Mouse (Mus musculus) neural tube, embryonic 15.5 days (tissue): ENCODE results near the gene Tcf19. TPM values are rescaled to one million over a fixed set of nuclear protein-coding genes. Genes with fewer than 3 reads are reported as not detected.
"Not testable (repeated sequence)": the region's sequence is repeated elsewhere in the genome, so short reads cannot be mapped to it uniquely, and the experiment has no call there.

Source experiments
- ATAC-seq: fragments of 200-750 bp; cut with Nextera tagmentation; 2 replicates; pipeline ENCODE4 v1.8.0; 2017; ENCODE audit warnings: mild to moderate bottlenecking, moderate TSS enrichment, moderate library complexity; ENCODE audit not compliant: low FRiP score
- H3K27ac ChIP-seq: fragments of 300-500 bp; sonication (generic); replicated peaks from 2 replicates; pipeline ENCODE4 v1.5.1; 2015; ENCODE audit warnings: mild to moderate bottlenecking, inconsistent platforms
- H3K27me3 ChIP-seq: fragments of 300-500 bp; sonication (generic); replicated peaks from 2 replicates; pipeline ENCODE4 v1.6.1; 2015; ENCODE audit warnings: inconsistent platforms
- H3K36me3 ChIP-seq: fragments of 300-500 bp; sonication (generic); 2 replicates; pipeline ENCODE4 v1.6.1; 2015; ENCODE audit warnings: inconsistent platforms
- H3K4me1 ChIP-seq: fragments of 300-500 bp; sonication (generic); 2 replicates; pipeline ENCODE4 v1.6.1; 2015; ENCODE audit warnings: inconsistent platforms
- H3K4me2 ChIP-seq: fragments of 300-500 bp; sonication (generic); 2 replicates; pipeline ENCODE4 v1.6.1; 2015; ENCODE audit warnings: inconsistent platforms, mild to moderate bottlenecking, moderate library complexity
- H3K4me3 ChIP-seq: fragments of 300-500 bp; sonication (generic); replicated peaks from 2 replicates; pipeline ENCODE4 v1.5.1; 2015; ENCODE audit warnings: mild to moderate bottlenecking, inconsistent platforms
- H3K9ac ChIP-seq: fragments of 300-500 bp; sonication (generic); replicated peaks from 2 replicates; pipeline ENCODE4 v1.6.1; 2015; ENCODE audit warnings: mild to moderate bottlenecking, inconsistent platforms
- H3K9me3 ChIP-seq: fragments of 300-500 bp; sonication (generic); replicated peaks from 2 replicates; pipeline ENCODE4 v1.6.1; 2016; ENCODE audit warnings: inconsistent platforms
- WGBS: fragments of 180-500 bp; shearing (Covaris S2); methylation state at CpG from one replicate; pipeline ENCODE4 v1.1.7; 2015; ENCODE audit warnings: mixed read lengths; 5-methylcytosine and 5-hydroxymethylcytosine counted together
- polyA plus RNA-seq: library from polyadenylated mRNA; unstranded; fragments of >200 nt; fragmentation: Nextera tagmentation; extraction: Ambion mirVana; gene quantifications from 2 replicates; pipeline ENCODE4 v1.2.1, GENCODE M21; 2015

The Tcf19 gene
- polyA plus RNA-seq, 1 experiment from 2014 or later, result 14.4 TPM

- no peaks in the 10 kb centered on the region for H3K36me3 ChIP-seq
- H3K27me3 ChIP-seq, result peaks cover 27% of the 10 kb centered on the region
- WGBS, result 1% methylated on average over 80 of the region's 80 CpGs
- H3K27ac ChIP-seq, result no peak within 1 kb of the TSS
- 0 out of 2 replicates have a peak within 1 kb of the TSS, but pooled peaks have one; percentile 7 for H3K9ac ChIP-seq
- peak within 1 kb of the TSS; percentile 69 for H3K4me2 ChIP-seq
- peaks cover 12% of the 10 kb centered on the region for H3K4me1 ChIP-seq
- ATAC-seq, result no peak
- no peaks in the 10 kb centered on the region for H3K9me3 ChIP-seq
- H3K4me3 ChIP-seq, result peak within 1 kb of the TSS; percentile 42
Observed at GRCm38 (mm10) chr17:35469842-35470751, 46.5 kb downstream of the Tcf19 start, which contains the start of gene H2-Q10. TSS of gene H2-Q10 (plus strand) at chr17:35470089.

- 64% methylated on average over 3 of the region's 3 CpGs for WGBS
- not testable (repeated sequence) for H3K4me3 ChIP-seq, H3K36me3 ChIP-seq, H3K9ac ChIP-seq, H3K9me3 ChIP-seq, ATAC-seq, H3K4me2 ChIP-seq, H3K27ac ChIP-seq
- peaks cover 27% of the 10 kb centered on the region for H3K27me3 ChIP-seq
- H3K4me1 ChIP-seq, result peaks cover 12% of the 10 kb centered on the region
Observed at GRCm38 (mm10) chr17:35468936-35469335, 47.7 kb downstream of the Tcf19 start.

- not testable (repeated sequence) for H3K9ac ChIP-seq, H3K4me3 ChIP-seq, H3K4me2 ChIP-seq, H3K9me3 ChIP-seq, ATAC-seq, H3K36me3 ChIP-seq, H3K27ac ChIP-seq
- H3K4me1 ChIP-seq, result peaks cover 10% of the 10 kb centered on the region
- 9% methylated on average over 8 of the region's 8 CpGs for WGBS
- peaks cover 24% of the 10 kb centered on the region for H3K27me3 ChIP-seq
Observed at GRCm38 (mm10) chr17:35465651-35466050, 51.0 kb downstream of the Tcf19 start.

Other genes with a start within 250 kb of the Tcf19 start
- 0.09 and 0.14 TPM in 2 replicates for gene H2-Q1, start 196.4 kb downstream of the Tcf19 start, polyA plus RNA-seq
- 3.1 and 3.9 TPM in 2 replicates for gene H2-Q2, start 174.6 kb downstream of the Tcf19 start, polyA plus RNA-seq
- gene H2-Q4, start 137.2 kb downstream of the Tcf19 start, polyA plus RNA-seq, result 1.7 and 3.7 TPM in 2 replicates
- gene H2-Q6, start 92.0 kb downstream of the Tcf19 start, polyA plus RNA-seq, result 0.95 and 3.7 TPM in 2 replicates
- gene H2-Q7, start 77.7 kb downstream of the Tcf19 start, polyA plus RNA-seq, result 5.6 and 12.6 TPM in 2 replicates
- 0.36 and 0.79 TPM in 2 replicates for gene H2-Q10, start 46.7 kb downstream of the Tcf19 start, polyA plus RNA-seq
- gene Pou5f1, start 10.8 kb downstream of the Tcf19 start, polyA plus RNA-seq, result not detected in 2 replicates
- gene Cchcr1, start 276 bp upstream of the Tcf19 start, polyA plus RNA-seq, result 5.1 and 7.9 TPM in 2 replicates
- 0.81 and 0.96 TPM in 2 replicates for gene Psors1c2, start 16.4 kb upstream of the Tcf19 start, polyA plus RNA-seq
- 0.08 TPM in 1 of 2 replicates, not detected in the other for gene Cdsn, start 35.3 kb upstream of the Tcf19 start, polyA plus RNA-seq
- not detected in 2 replicates for gene 2300002M23Rik, start 50.6 kb upstream of the Tcf19 start, polyA plus RNA-seq
- 0.40 TPM in 1 of 2 replicates, not detected in the other for gene Sfta2, start 84.7 kb upstream of the Tcf19 start, polyA plus RNA-seq
- not detected in 2 replicates for gene Gm9573, start 109.8 kb upstream of the Tcf19 start, polyA plus RNA-seq
- 0.22 TPM in 1 of 2 replicates, not detected in the other for gene Mucl3, start 126.9 kb upstream of the Tcf19 start, polyA plus RNA-seq
- 12.8 and 17.9 TPM in 2 replicates for gene Vars2, start 150.8 kb upstream of the Tcf19 start, polyA plus RNA-seq
- 24.1 and 30.7 TPM in 2 replicates for gene Gtf2h4, start 156.9 kb upstream of the Tcf19 start, polyA plus RNA-seq
- gene Ddr1, start 187.8 kb upstream of the Tcf19 start, polyA plus RNA-seq, result 73.8 and 76.4 TPM in 2 replicates